In genomic region chr3:28562612-28563332, GRCm38 (mm10) we compare ENCODE assay signal across 9 mouse cellular contexts.
DNase-seq lines count a peak whose midpoint lies in the region; ATAC-seq and TF ChIP-seq lines count a peak whose summit lies in the region.
"Had no signal": no experiment of that assay in that cellular context is flagged by ENCODE, and none has a peak within 500 bp of the region (broad histone marks: within the 10 kb centered on the region; RNA-seq: fewer than 3 reads in every experiment).

No protein-coding gene starts in this region.

- H3K4me1 ChIP-seq in hindbrain, postnatal 0 days (ENCODE audit: insufficient read depth, low read length), result peaks cover 4% of the 10 kb centered on the region; the same call in 1 of the 2 replicates
- H3K4me1 ChIP-seq in hindbrain, embryonic 12.5 days, result 0 out of 2 replicates have a peak, but pooled peaks cover 6% of the 10 kb centered on the region
- H3K4me1 ChIP-seq in MEL (ENCODE audit: control insufficient read depth in 1 of 2, insufficient read depth in 2 of 2, low read length in 2 of 2), result peaks cover 0 to 6% of the 10 kb centered on the region in 2 experiments; a peak in 3 of 4 replicates
- H3K4me1 ChIP-seq in kidney, embryonic 16.5 days (ENCODE audit: insufficient read depth, low read length), result no peaks in the 10 kb centered on the region

- peak; percentile 73 for TF ChIP-seq CTCF in hindbrain, postnatal 0 days (IDR thresholded peaks at IDR 0.05; ENCODE audit: low read depth)
- TF ChIP-seq CTCF in MEL (IDR thresholded peaks at IDR 0.05 in 2 of 3, conservative IDR thresholded peaks at IDR 0.05 in 1 of 3; ENCODE audit: control insufficient read depth in 1 of 3, insufficient read depth in 1 of 3, low read depth in 2 of 3, low read length in 3 of 3, poor library complexity in 1 of 3, severe bottlenecking in 1 of 3), result peak; percentile 58 to 65 (median 62)

- 75% methylated on average over 10 of the region's 10 CpGs for WGBS in hindbrain, postnatal 0 days
- 76% methylated on average over 10 of the region's 10 CpGs for WGBS in hindbrain, embryonic 12.5 days
- WGBS in kidney, embryonic 16.5 days, result 73% methylated on average over 10 of the region's 10 CpGs

- ATAC-seq in hindbrain, postnatal 0 days, result no peak
- no peak for ATAC-seq in hindbrain, embryonic 12.5 days (ENCODE audit: low FRiP score)
- peak; percentile 61; the same call in 1 of the 2 replicates for ATAC-seq in kidney, embryonic 16.5 days (ENCODE audit: low FRiP score, low TSS enrichment)
- no peak for ATAC-seq in megakaryocyte, adult 5-6 weeks (ENCODE audit: poor library complexity, severe bottlenecking)

- TF ChIP-seq EP300 in MEL (IDR thresholded peaks at IDR 0.05; ENCODE audit: low read depth in 1 of 2, low read length in 2 of 2), result peak; percentile 58 to 66

- H3K9me3 ChIP-seq in hindbrain, postnatal 0 days (ENCODE audit: low read length), result no peaks in the 10 kb centered on the region
- H3K9me3 ChIP-seq in hindbrain, embryonic 12.5 days (replicated peaks), result no peaks in the 10 kb centered on the region
- no peaks in the 10 kb centered on the region for H3K9me3 ChIP-seq in MEL (replicated peaks; ENCODE audit: insufficient read depth, low read length)
- H3K9me3 ChIP-seq in kidney, embryonic 16.5 days (ENCODE audit: low read length), result peaks cover 3% of the 10 kb centered on the region; the same call in 1 of the 2 replicates
- H3K9me3 ChIP-seq: limb, embryonic 15.5 days had no signal

- H3K9ac ChIP-seq in hindbrain, postnatal 0 days (replicated peaks; ENCODE audit: low read length), result no peak overlapping the region
- H3K9ac ChIP-seq in hindbrain, embryonic 12.5 days, result no peak overlapping the region
- no peak overlapping the region for H3K9ac ChIP-seq in MEL (ENCODE audit: control insufficient read depth, low read depth, low read length, poor library complexity, severe bottlenecking)
- H3K9ac ChIP-seq in kidney, embryonic 16.5 days (replicated peaks; ENCODE audit: low read length), result no peak overlapping the region
- H3K9ac ChIP-seq: limb, embryonic 15.5 days had no signal

- H3K4me2 ChIP-seq in hindbrain, postnatal 0 days (ENCODE audit: low read depth, low read length), result no peak overlapping the region
- H3K4me2 ChIP-seq in hindbrain, embryonic 12.5 days (replicated peaks), result no peak overlapping the region
- no peak overlapping the region for H3K4me2 ChIP-seq in kidney, embryonic 16.5 days (replicated peaks; ENCODE audit: low read depth, low read length)
- H3K4me2 ChIP-seq: limb, embryonic 15.5 days had no signal

- no peaks in the 10 kb centered on the region for H3K79me2 ChIP-seq in MEL (ENCODE audit: control insufficient read depth, insufficient read depth, low read length, poor library complexity)

- intact Hi-C loops in left cerebral cortex, postnatal 36 days (cut with DNase I), result loop anchor here (5.0 kb wide), 2 partner anchors 180 to 395 kb away; no protein-coding TSS in a partner anchor

- TF ChIP-seq RAD21 in MEL (IDR thresholded peaks at IDR 0.05; ENCODE audit: low read depth, low read length), result peak; percentile 34

- H3K27ac ChIP-seq in hindbrain, postnatal 0 days, result no peak overlapping the region
- H3K27ac ChIP-seq in hindbrain, embryonic 12.5 days, result no peak overlapping the region
- no peak overlapping the region for H3K27ac ChIP-seq in MEL (ENCODE audit: control insufficient read depth, low read depth, low read length)
- H3K27ac ChIP-seq in kidney, embryonic 16.5 days (ENCODE audit: low read length), result no peak overlapping the region
- H3K27ac ChIP-seq: limb, embryonic 15.5 days had no signal

- TF ChIP-seq POLR2A in MEL (IDR thresholded peaks at IDR 0.05; ENCODE audit: control insufficient read depth in 1 of 2, insufficient read depth in 1 of 2, low read depth in 1 of 2, low read length in 2 of 2, poor library complexity in 1 of 2), result no peak

- H3K36me3 ChIP-seq in hindbrain, postnatal 0 days (ENCODE audit: insufficient read depth, low read length), result peaks cover 18% of the 10 kb centered on the region; the same call in 1 of the 2 replicates
- 0 out of 2 replicates have a peak, but pooled peaks cover 5% of the 10 kb centered on the region for H3K36me3 ChIP-seq in hindbrain, embryonic 12.5 days
- H3K36me3 ChIP-seq in MEL (ENCODE audit: control insufficient read depth in 1 of 2, insufficient read depth in 2 of 2, low read length in 2 of 2), result peaks cover 0 to 3% of the 10 kb centered on the region in 2 experiments; a peak in 1 of 4 replicates
- no peaks in the 10 kb centered on the region for H3K36me3 ChIP-seq in kidney, embryonic 16.5 days (ENCODE audit: insufficient read depth, low read length)
- H3K36me3 ChIP-seq in splenic B cell, adult 2 months (ENCODE audit: control insufficient read depth, insufficient read depth, low read length, poor library complexity, severe bottlenecking), result no peaks in the 10 kb centered on the region
- H3K36me3 ChIP-seq: limb, embryonic 15.5 days had no signal

- H3K4me3 ChIP-seq in hindbrain, postnatal 0 days (ENCODE audit: low read length), result no peak overlapping the region
- no peak overlapping the region for H3K4me3 ChIP-seq in hindbrain, embryonic 12.5 days
- H3K4me3 ChIP-seq in MEL (ENCODE audit: control insufficient read depth in 1 of 2, insufficient read depth in 1 of 2, low read depth in 2 of 2, low read length in 2 of 2), result no peak overlapping the region
- H3K4me3 ChIP-seq in kidney, embryonic 16.5 days (ENCODE audit: low read length), result no peak overlapping the region
- H3K4me3 ChIP-seq: limb, embryonic 15.5 days had no signal

- H3K27me3 ChIP-seq in hindbrain, postnatal 0 days (ENCODE audit: insufficient read depth, low read length), result no peaks in the 10 kb centered on the region
- H3K27me3 ChIP-seq in hindbrain, embryonic 12.5 days, result no peaks in the 10 kb centered on the region
- H3K27me3 ChIP-seq in MEL (ENCODE audit: control insufficient read depth in 1 of 2, insufficient read depth in 2 of 2, low read length in 2 of 2), result no peaks in the 10 kb centered on the region
- H3K27me3 ChIP-seq in kidney, embryonic 16.5 days (ENCODE audit: insufficient read depth, low read length), result no peaks in the 10 kb centered on the region
- H3K27me3 ChIP-seq in splenic B cell, adult 2 months (ENCODE audit: control insufficient read depth, insufficient read depth, low read length, poor library complexity, severe bottlenecking), result no peaks in the 10 kb centered on the region
- H3K27me3 ChIP-seq: limb, embryonic 15.5 days had no signal

- DNase-seq in hindbrain, postnatal 0 days (ENCODE audit: low spot score), result peak; percentile 58
- peak; percentile 61 for DNase-seq in MEL (ENCODE audit: low read depth, low spot score)
- peak; percentile 42 for DNase-seq in embryo, embryonic 10 days (ENCODE audit: low spot score)
- peak; percentile 3 for DNase-seq in splenic B cell, adult 2 months (ENCODE audit: low read depth, low spot score)
- DNase-seq in left cerebral cortex, postnatal 36 days (ENCODE audit: low spot score in 2 of 2), result no peak

TF ChIP-seq in MEL, 35 proteins besides CTCF, POLR2A, EP300 and RAD21:
- no peak for TF ChIP-seq ETS1 (IDR thresholded peaks at IDR 0.05; ENCODE audit: low read depth, low read length)
- TF ChIP-seq TAL1 (IDR thresholded peaks at IDR 0.05; ENCODE audit: low read length), result peak; percentile 47
- no peak for TF ChIP-seq NELFE (IDR thresholded peaks at IDR 0.05; ENCODE audit: low read depth, low read length)
- TF ChIP-seq TCF12 (IDR thresholded peaks at IDR 0.05; ENCODE audit: low read depth, low read length), result peak; percentile 53; the same call in 1 of the 2 replicates
- TF ChIP-seq MYB (IDR thresholded peaks at IDR 0.05; ENCODE audit: low read depth, low read length), result no peak
- TF ChIP-seq ZC3H11A (IDR thresholded peaks at IDR 0.05; ENCODE audit: low read depth, low read length), result no peak
- TF ChIP-seq SMC3 (IDR thresholded peaks at IDR 0.05; ENCODE audit: low read depth, low read length), result peak; percentile 73
- no peak for TF ChIP-seq MAZ (IDR thresholded peaks at IDR 0.05; ENCODE audit: low read depth, low read length)
- peak; percentile 54; the same call in 1 of the 2 replicates for TF ChIP-seq GATA1 (IDR thresholded peaks at IDR 0.05; ENCODE audit: low read depth, low read length)
- TF ChIP-seq JUND (IDR thresholded peaks at IDR 0.05; ENCODE audit: low read depth, low read length), result no peak
- TF ChIP-seq MAX (IDR thresholded peaks at IDR 0.05; ENCODE audit: low read length), result no peak
- no peak for TF ChIP-seq MYC (IDR thresholded peaks at IDR 0.05; ENCODE audit: low read depth, low read length)
- TF ChIP-seq POLR2AphosphoS5 (IDR thresholded peaks at IDR 0.05; ENCODE audit: borderline replicate concordance, low read depth, low read length), result no peak

Comparison
In these comparisons a context has a peak if more than half of its experiments do, and no peak if none do; other contexts are left out.
1. DNase-seq: peak in hindbrain, postnatal 0 days (single experiment), MEL (single experiment), embryo, embryonic 10 days (single experiment) and splenic B cell, adult 2 months (single experiment); none in left cerebral cortex, postnatal 36 days (0 of 2).